Mouse (Mus musculus) liver, postnatal 0 days (tissue): Measurements from ENCODE around the gene Spon1. TPM values are rescaled to one million over a fixed set of nuclear protein-coding genes. Genes with fewer than 3 reads are reported as not detected.
A peak's percentile ranks its signal among the peaks of the same experiment; 100 is the strongest.

Experiments
- ATAC-seq: fragments of 200-750 bp; cut with Nextera tagmentation; 2 replicates; pipeline ENCODE4 v1.8.0; 2017; ENCODE audit warnings: mild to moderate bottlenecking, moderate library complexity
- DNase-seq: peaks from one replicate; pipeline ENCODE4 v3.0.0-alpha.2; 2016
- H3K27ac ChIP-seq: fragments of 300-500 bp; sonication (generic); 2 replicates; pipeline ENCODE4 v1.5.1; 2014; ENCODE audit warnings: antibody characterized with exemption, moderate library complexity, mild to moderate bottlenecking, low read depth
- H3K27me3 ChIP-seq: fragments of 300-500 bp; sonication (generic); 2 replicates; pipeline ENCODE4 v1.6.1; 2014; ENCODE audit warnings: low read length, control low read depth, mixed read lengths; ENCODE audit not compliant: insufficient read depth
- H3K36me3 ChIP-seq: fragments of 300-500 bp; sonication (generic); replicated peaks from 2 replicates; pipeline ENCODE4 v1.6.1; 2014; ENCODE audit warnings: mild to moderate bottlenecking, control low read depth, low read length, moderate library complexity, mixed read lengths; ENCODE audit not compliant: insufficient read depth
- H3K4me1 ChIP-seq: fragments of 300-500 bp; sonication (generic); 2 replicates; pipeline ENCODE4 v1.6.1; 2014; ENCODE audit warnings: antibody characterized with exemption, mild to moderate bottlenecking, control low read depth; ENCODE audit not compliant: insufficient read depth
- H3K4me2 ChIP-seq: fragments of 300-500 bp; sonication (generic); 2 replicates; pipeline ENCODE4 v1.6.1; 2014; ENCODE audit warnings: low read depth, mild to moderate bottlenecking, low read length, moderate library complexity, mixed read lengths
- H3K4me3 ChIP-seq: fragments of 300-500 bp; sonication (generic); 2 replicates; pipeline ENCODE4 v1.5.1; 2014; ENCODE audit warnings: low read depth, low read length
- H3K9ac ChIP-seq: fragments of 300-500 bp; sonication (generic); replicated peaks from 2 replicates; pipeline ENCODE4 v1.6.1; 2014; ENCODE audit warnings: mild to moderate bottlenecking, moderate library complexity
- H3K9me3 ChIP-seq: fragments of 300-500 bp; sonication (generic); 2 replicates; pipeline ENCODE4 v1.6.1; 2016; ENCODE audit warnings: mild to moderate bottlenecking, control low read depth, low read length, mixed read lengths
- CTCF ChIP-seq: sonication (generic); IDR thresholded peaks from 2 replicates; pipeline ENCODE4 v1.5.1; 2016; ENCODE audit warnings: antibody characterized with exemption, low read depth
- EP300 ChIP-seq: IDR thresholded peaks from 2 replicates; pipeline ENCODE4 v1.6.1; 2016; ENCODE audit warnings: antibody characterized with exemption, low read depth, mild to moderate bottlenecking
- WGBS: fragments of 180-500 bp; shearing (Covaris S2); extraction: QIAGEN DNeasy Blood & Tissue Kit; methylation state at CpG from one replicate; pipeline ENCODE4 v1.1.7; 2014; ENCODE audit not compliant: insufficient replicate concordance; 5-methylcytosine and 5-hydroxymethylcytosine counted together
- polyA plus RNA-seq: library from polyadenylated mRNA; unstranded; fragments of >200 nt; fragmentation: Nextera tagmentation; extraction: Ambion mirVana; gene quantifications from 2 replicates; pipeline ENCODE4 v1.2.1, GENCODE M21; 2015

The Spon1 gene
- polyA plus RNA-seq, 1 experiment from 2014 or later = 0.35 TPM

GRCm38 (mm10) chr7:113986406-113987134 lies 220.8 kb downstream of the Spon1 start:
- Histone ChIP-seq H3K4me1 (no peaks in the 10 kb centered on the region), H3K27me3 (no peaks in the 10 kb centered on the region), H3K4me2 (no peak overlapping the region), H3K9me3 (no peaks in the 10 kb centered on the region; the same call in 1 of the 2 replicates), H3K27ac (no peak overlapping the region), H3K9ac (no peak overlapping the region), H3K4me3 (no peak overlapping the region), H3K36me3 (no peaks in the 10 kb centered on the region)
- DNase-seq = no peak
- TF ChIP-seq CTCF (no peak), EP300 (no peak)
- no peak for ATAC-seq
- 86% methylated on average over 10 of the region's 10 CpGs for WGBS

- no peak overlapping the region for H3K9ac ChIP-seq
- no peaks in the 10 kb centered on the region for H3K36me3 ChIP-seq
- ATAC-seq = no peak
- no peak for DNase-seq
- H3K4me3 ChIP-seq = no peak overlapping the region
- no peak overlapping the region for H3K27ac ChIP-seq
- H3K9me3 ChIP-seq = no peaks in the 10 kb centered on the region; the same call in 1 of the 2 replicates
- H3K4me1 ChIP-seq = no peaks in the 10 kb centered on the region
- TF ChIP-seq CTCF = no peak
- TF ChIP-seq EP300 = no peak
- no peaks in the 10 kb centered on the region for H3K27me3 ChIP-seq
- H3K4me2 ChIP-seq = no peak overlapping the region
Observed at GRCm38 (mm10) chr7:113988156-113988555, 222.4 kb downstream of the Spon1 start.

GRCm38 (mm10) chr7:113997675-113998354 lies 232.0 kb downstream of the Spon1 start:
- H3K27me3 ChIP-seq = no peaks in the 10 kb centered on the region
- no peak overlapping the region for H3K4me3 ChIP-seq
- H3K4me1 ChIP-seq = no peaks in the 10 kb centered on the region
- no peak overlapping the region for H3K27ac ChIP-seq
- ATAC-seq = peak; percentile 79
- 59% methylated on average over 7 of the region's 7 CpGs for WGBS
- no peak for TF ChIP-seq CTCF
- TF ChIP-seq EP300 = no peak
- no peak overlapping the region for H3K9ac ChIP-seq
- no peaks in the 10 kb centered on the region for H3K36me3 ChIP-seq
- H3K9me3 ChIP-seq = no peaks in the 10 kb centered on the region
- no peak for DNase-seq
- H3K4me2 ChIP-seq = no peak overlapping the region

- TF ChIP-seq EP300 = no peak
- no peaks in the 10 kb centered on the region for H3K9me3 ChIP-seq
- H3K4me3 ChIP-seq = no peak overlapping the region
- H3K9ac ChIP-seq = no peak overlapping the region
- no peak overlapping the region for H3K27ac ChIP-seq
- DNase-seq (no peak), ATAC-seq (no peak)
- H3K36me3 ChIP-seq = no peaks in the 10 kb centered on the region
- 28% methylated on average over 5 of the region's 5 CpGs for WGBS
- no peaks in the 10 kb centered on the region for H3K4me1 ChIP-seq
- no peaks in the 10 kb centered on the region for H3K27me3 ChIP-seq
- H3K4me2 ChIP-seq = no peak overlapping the region
Observed at GRCm38 (mm10) chr7:114004171-114004570, 238.4 kb downstream of the Spon1 start.

- DNase-seq (no peak), ATAC-seq (no peak)
- WGBS = 60% methylated on average over 5 of the region's 5 CpGs
Observed at GRCm38 (mm10) chr7:114005499-114005898, 239.7 kb downstream of the Spon1 start.

GRCm38 (mm10) chr7:114006456-114006855 lies 240.7 kb downstream of the Spon1 start:
- no peaks in the 10 kb centered on the region for H3K27me3 ChIP-seq
- no peak overlapping the region for H3K4me2 ChIP-seq
- H3K9me3 ChIP-seq = no peaks in the 10 kb centered on the region
- WGBS = 73% methylated on average over 8 of the region's 8 CpGs
- no peak for TF ChIP-seq CTCF
- TF ChIP-seq EP300 = no peak
- DNase-seq = no peak
- H3K27ac ChIP-seq = no peak overlapping the region
- no peaks in the 10 kb centered on the region for H3K36me3 ChIP-seq
- H3K4me3 ChIP-seq = no peak overlapping the region
- no peak for ATAC-seq
- no peak overlapping the region for H3K9ac ChIP-seq
- no peaks in the 10 kb centered on the region for H3K4me1 ChIP-seq

More at GRCm38 (mm10) chr7:114005499-114005898, 239.7 kb downstream of the Spon1 start:
- Histone ChIP-seq H3K27me3 (no peaks in the 10 kb centered on the region), H3K9me3 (no peaks in the 10 kb centered on the region), H3K27ac (no peak overlapping the region), H3K4me3 (no peak overlapping the region), H3K9ac (no peak overlapping the region), H3K36me3 (no peaks in the 10 kb centered on the region), H3K4me2 (no peak overlapping the region), H3K4me1 (no peaks in the 10 kb centered on the region)
- TF ChIP-seq CTCF = no peak
- TF ChIP-seq EP300 = no peak
